Mouse (Mus musculus): ENCODE results near the gene Arhgef5. TPM values are rescaled to one million over a fixed set of nuclear protein-coding genes. Genes with fewer than 3 reads are reported as not detected.
"Not testable (repeated sequence)": the region's sequence is repeated elsewhere in the genome, so short reads cannot be mapped to it uniquely, and the experiment has no call there.

Gene Arhgef5
- total RNA-seq (2021): 10 to 100 TPM; 12.1 to 12.4 TPM

DNA sequence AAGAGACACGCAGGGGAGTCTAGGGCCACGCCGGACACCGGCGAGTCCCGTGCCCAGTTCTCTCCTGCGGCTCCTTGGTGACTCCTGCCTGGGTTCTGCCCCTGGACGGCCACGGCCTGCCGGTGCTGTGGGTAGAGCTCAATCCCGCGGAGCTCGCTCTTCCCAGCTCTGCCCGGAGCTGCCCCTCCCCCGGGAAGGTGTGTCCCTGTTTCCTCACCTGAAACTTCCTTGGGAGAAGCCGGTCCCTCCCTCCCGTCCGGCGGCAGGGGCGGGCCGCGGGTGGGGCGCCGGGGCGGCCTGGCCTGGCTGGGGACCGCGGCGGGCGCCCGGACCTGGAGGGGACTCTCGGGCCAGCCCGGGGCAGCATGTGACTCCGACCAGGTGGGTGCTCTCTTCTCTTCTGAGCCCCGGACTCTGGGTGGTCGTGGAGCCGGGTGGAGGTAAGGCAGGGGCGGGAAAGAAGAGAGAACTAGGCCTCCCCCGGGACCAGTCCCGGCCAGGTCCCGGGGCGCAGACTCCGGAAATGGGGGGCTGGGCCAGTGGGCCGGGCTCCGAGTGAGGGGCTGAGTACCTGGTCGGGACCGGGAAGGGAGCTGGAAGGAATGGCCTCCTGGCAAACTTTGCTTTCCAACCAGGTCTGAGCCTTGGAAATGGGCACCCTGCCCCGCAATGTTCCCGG, at the start of gene Arhgef5:
Gene Arhgef5 (plus strand): TSS at position 220 of the 679 bp plus-strand sequence.
- intact Hi-C loops (cut with DNase I): loop anchor here (10.0 kb wide), 2 partner anchors 399 to 721 kb away; partner anchors contain the start of genes Olfr455 and Tpk1
- DNase-seq (ENCODE audit: low spot score): peak; percentile 42

- DNase-seq (ENCODE audit: low spot score); intact Hi-C loops (cut with DNase I): not testable (repeated sequence)
These were observed 34.1 kb upstream of the Arhgef5 start, which contains the start of gene Olfr47 for GRCm38 (mm10) chr6:43231255-43231654. Gene Olfr47 (plus strand): TSS chr6:43231529.

GRCm38 (mm10) chr6:43242061-43242460, 23.3 kb upstream of the Arhgef5 start:
- DNase-seq (ENCODE audit: low spot score): no peak
- intact Hi-C loops (cut with DNase I): loop anchor here (5.0 kb wide), 1 partner anchor 35 kb away; no protein-coding TSS in a partner anchor

- intact Hi-C loops (cut with DNase I): no loop called here
- DNase-seq (ENCODE audit: low spot score): no peak
These were observed 18.0 kb upstream of the Arhgef5 start for GRCm38 (mm10) chr6:43247396-43247795.

GRCm38 (mm10) chr6:43252994-43253393, 12.4 kb upstream of the Arhgef5 start:
- DNase-seq (ENCODE audit: low spot score): no peak
- intact Hi-C loops (cut with DNase I): no loop called here

- no peak for DNase-seq (ENCODE audit: low spot score)
- intact Hi-C loops (cut with DNase I): loop anchor here (1.0 kb wide), 2 partner anchors 24 to 43 kb away; no protein-coding TSS in a partner anchor
These were observed 11.0 kb upstream of the Arhgef5 start for GRCm38 (mm10) chr6:43254193-43254926.

DNA sequence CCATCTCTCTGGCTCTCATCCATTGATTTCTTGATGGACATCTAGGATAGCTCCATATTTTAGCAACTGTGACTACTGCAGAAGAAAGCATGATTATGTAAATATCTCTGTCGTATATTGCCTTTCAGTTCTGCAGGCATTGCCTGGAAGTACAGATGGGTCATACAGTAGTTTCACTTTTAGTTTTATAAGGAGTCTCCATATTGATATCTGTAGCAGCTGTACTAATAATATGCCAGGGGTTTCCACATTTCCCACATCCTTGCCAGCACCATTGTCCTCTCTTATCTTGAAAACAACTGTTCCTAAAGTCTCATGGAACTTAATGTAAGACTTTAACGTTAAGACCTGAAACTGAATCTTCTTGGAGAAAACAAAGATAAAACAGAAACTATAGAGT, 4.6 kb upstream of the Arhgef5 start:
- intact Hi-C loops (cut with DNase I): loop anchor here (10.0 kb wide), 2 partner anchors 404 to 716 kb away; partner anchors contain the start of genes Olfr455 and Tpk1
- no peak for DNase-seq (ENCODE audit: low spot score)

DNA sequence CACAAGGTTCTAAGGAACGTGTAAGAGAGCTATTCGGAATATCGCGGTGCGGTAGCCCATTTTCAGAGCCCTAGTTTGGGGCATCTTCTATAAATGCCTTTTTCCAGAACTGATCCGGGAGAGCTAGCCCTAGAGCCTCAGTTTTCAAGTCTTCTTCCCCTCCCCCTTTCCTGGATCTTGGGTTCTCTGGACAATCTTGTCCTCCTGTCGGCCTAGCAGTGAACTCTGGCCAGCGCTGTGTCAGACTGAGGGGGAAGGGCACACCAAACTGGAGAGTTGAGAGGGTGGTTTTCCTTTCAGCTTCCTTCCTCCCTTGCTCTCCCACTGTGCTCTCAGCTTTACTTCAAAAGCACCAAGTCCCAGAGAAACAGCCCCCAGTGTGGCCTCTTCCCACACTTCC, 974 bp downstream of the Arhgef5 start:
- intact Hi-C loops (cut with DNase I): loop anchor here (10.0 kb wide), 2 partner anchors 398 to 722 kb away; partner anchors contain the start of genes Olfr455 and Tpk1

DNA sequence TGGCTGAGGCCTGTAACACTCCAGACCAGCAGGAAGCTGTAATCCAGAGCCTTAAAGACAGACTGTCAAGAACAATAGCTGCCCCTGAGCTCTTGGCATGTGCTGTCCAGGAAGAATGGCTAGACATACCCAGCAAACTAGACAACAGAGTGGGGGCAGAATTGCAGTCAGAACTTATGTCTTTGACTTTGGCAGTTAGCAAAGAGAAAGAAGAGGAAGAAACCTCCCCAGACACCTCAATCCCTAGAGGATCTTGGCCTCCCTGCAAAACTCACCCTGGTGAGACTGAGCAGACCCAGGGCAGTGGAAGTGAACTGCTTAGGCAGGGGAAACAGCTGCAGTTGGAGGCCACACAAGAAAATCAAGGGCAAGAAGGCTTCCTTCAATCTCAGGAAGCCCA, 7.2 kb downstream of the Arhgef5 start:
- intact Hi-C loops (cut with DNase I): loop anchor here (10.0 kb wide), 1 partner anchor 1008 kb away; the partner anchor contains the start of genes Casp2 and Tmem139
- no peak for DNase-seq (ENCODE audit: low spot score)

More for the DNA sequence above, 974 bp downstream of the Arhgef5 start:
- DNase-seq (ENCODE audit: low spot score): no peak

GRCm38 (mm10) chr6:43274123-43274522, 8.7 kb downstream of the Arhgef5 start:
- DNase-seq (ENCODE audit: low spot score): no peak
- intact Hi-C loops (cut with DNase I): loop anchor here (10.0 kb wide), 1 partner anchor 1009 kb away; the partner anchor contains the start of genes Casp2 and Tmem139

DNA sequence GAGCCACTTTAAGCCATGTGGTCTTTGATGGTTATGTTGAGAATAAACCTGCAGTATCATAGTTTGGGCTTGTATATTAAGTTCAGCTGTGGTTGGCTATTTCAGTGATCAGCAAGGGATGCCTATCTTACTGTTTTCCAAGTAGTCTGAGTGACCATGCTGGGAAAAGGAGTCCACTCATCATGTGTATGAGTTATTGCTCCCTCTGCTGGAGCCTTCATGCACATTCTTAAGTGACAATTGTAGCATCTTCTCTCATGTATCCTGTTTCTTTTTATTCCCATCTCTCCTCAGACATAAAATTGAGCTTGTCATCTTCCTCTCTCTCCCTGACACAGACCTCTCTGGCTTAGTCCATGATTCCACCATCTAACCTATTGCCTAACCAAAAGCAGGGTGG, 12.9 kb downstream of the Arhgef5 start:
- no peak for DNase-seq (ENCODE audit: low spot score)
- intact Hi-C loops (cut with DNase I): loop anchor here (1.0 to 10.0 kb wide), 3 partner anchors 24 to 1013 kb away; partner anchors contain the start of genes Casp2 and Tmem139

- intact Hi-C loops (cut with DNase I): no loop called here
- DNase-seq (ENCODE audit: low spot score): no peak
These were observed 15.1 kb downstream of the Arhgef5 start for GRCm38 (mm10) chr6:43280481-43280880.

DNA sequence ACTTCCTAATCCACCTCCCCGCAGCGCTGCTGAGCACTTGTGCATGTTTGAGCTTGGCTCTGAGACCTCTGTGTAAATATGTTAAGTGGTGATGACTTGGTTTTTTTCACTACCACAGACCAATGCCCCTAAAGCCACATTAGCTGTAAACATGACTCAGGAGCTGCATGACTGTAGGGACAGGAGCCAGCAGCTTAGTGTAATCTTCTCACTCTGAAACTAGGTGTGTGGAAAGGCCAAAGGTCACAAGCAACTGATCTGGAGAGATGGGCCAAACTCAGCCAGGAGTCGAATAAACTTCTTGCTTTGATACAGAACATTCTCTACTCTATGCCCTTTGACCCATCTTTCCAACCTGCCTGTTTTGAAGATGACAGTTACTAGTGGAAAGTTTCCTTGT, 26.7 kb downstream of the Arhgef5 start:
- intact Hi-C loops (cut with DNase I): no loop called here
- no peak for DNase-seq (ENCODE audit: low spot score)

DNA sequence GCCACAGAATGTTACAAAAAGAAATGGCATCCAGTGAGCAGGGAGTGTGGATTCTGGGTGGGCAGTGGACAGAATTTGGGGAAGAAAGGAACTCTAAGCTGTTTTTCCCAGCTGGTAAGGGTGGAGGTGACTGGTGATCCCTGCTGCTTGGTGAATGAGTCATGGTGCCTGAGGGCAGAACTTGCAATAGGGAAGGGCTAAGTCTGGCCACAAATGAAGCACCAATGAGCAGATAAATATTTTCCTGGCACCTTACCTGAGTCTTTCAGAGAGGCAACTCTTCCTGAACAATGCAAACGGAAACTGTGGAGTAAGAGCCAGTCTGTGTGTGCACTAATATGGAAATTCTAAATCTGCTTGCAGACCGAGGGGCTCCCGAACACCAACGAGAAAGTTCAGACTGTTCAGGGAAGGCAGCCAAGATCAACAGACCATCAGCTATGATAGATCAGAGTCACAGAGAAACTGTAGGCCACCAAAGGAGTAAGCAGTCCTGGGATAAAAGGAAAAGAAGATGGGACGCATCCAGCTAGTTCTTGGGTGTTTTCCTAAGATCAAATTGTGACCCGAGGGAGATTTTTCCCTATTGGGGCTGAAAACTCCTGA, 27.2 kb downstream of the Arhgef5 start:
- no peak for DNase-seq (ENCODE audit: low spot score)
- intact Hi-C loops (cut with DNase I): no loop called here

GRCm38 (mm10) chr6:43293175-43293574, 27.8 kb downstream of the Arhgef5 start:
- intact Hi-C loops (cut with DNase I): no loop called here
- DNase-seq (ENCODE audit: low spot score): no peak

- intact Hi-C loops (cut with DNase I): loop anchor here (2.0 kb wide), 1 partner anchor 275 kb away; no protein-coding TSS in a partner anchor
- DNase-seq (ENCODE audit: low spot score): no peak
These were observed 30.5 kb downstream of the Arhgef5 start for GRCm38 (mm10) chr6:43295908-43296307.

GRCm38 (mm10) chr6:43296798-43297507, 31.6 kb downstream of the Arhgef5 start:
- intact Hi-C loops (cut with DNase I): loop anchor here (1.0 to 2.0 kb wide), 2 partner anchors 43 to 276 kb away; no protein-coding TSS in a partner anchor
- no peak for DNase-seq (ENCODE audit: low spot score)

DNA sequence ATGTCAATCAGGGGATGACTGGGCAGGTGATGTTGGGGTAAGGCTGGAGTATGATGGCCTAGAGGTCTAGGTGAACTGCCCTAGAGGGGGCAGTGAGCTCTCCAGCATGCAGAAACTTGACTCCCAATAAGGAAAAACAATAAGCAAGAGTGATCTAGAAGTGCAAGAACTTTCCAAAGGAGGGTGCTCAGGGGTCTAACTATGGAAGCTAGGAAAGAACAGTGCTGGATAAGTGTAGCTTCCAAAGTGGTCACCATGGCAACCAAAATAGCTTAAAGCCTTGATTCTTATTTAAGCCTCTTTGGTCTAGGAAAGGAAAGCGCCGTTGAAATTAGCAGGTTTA, 32.1 kb downstream of the Arhgef5 start:
- no peak for DNase-seq (ENCODE audit: low spot score)
- intact Hi-C loops (cut with DNase I): loop anchor here (1.0 to 2.0 kb wide), 2 partner anchors 43 to 277 kb away; no protein-coding TSS in a partner anchor

DNA sequence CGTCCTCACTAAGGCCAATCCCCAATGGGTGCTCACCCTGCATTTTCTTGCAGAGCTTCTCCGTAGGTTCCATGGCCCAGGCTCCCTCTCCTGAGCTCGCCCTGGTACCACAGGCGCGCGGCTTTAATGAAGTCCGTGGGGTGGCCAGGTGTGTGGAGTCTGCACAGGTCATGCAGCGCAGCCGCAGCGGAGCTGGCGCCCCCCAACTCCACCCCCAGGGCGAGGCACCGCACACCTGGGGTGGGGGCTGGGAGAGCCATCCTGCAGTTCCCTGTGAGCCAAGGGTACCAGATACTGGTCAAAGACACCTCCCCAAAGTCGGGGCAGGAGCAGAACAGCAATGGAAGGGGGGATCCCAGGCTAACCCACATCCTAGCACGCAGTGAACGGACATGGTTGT, 44.1 kb downstream of the Arhgef5 start, which contains the start of gene Nobox:
Gene Nobox (minus strand): TSS at position 101 of the 400 bp plus-strand sequence.
- intact Hi-C loops (cut with DNase I): no loop called here
- DNase-seq (ENCODE audit: low spot score): no peak
